Mouse (Mus musculus): ENCODE measurements around the gene Olfr1408.

GRCm38 (mm10) chr1:173137274-173137673, at the start of gene Olfr1408:
- no peak for TF ChIP-seq CTCF (IDR thresholded peaks at IDR 0.05; ENCODE audit: control insufficient read depth, insufficient read depth, insufficient replicate concordance, low read depth, low read length)
- TF ChIP-seq POLR2A (IDR thresholded peaks at IDR 0.05; ENCODE audit: control insufficient read depth, low read depth, low read length): no peak
